Mouse (Mus musculus): Measurements from ENCODE around the gene Fxyd4. TPM values are rescaled to one million over a fixed set of nuclear protein-coding genes. Genes with fewer than 3 reads are reported as not detected.
A peak's percentile ranks its signal among the peaks of the same experiment; 100 is the strongest.

Gene Fxyd4
- total and polyA plus RNA-seq, 3 experiments, result not detected

DNA sequence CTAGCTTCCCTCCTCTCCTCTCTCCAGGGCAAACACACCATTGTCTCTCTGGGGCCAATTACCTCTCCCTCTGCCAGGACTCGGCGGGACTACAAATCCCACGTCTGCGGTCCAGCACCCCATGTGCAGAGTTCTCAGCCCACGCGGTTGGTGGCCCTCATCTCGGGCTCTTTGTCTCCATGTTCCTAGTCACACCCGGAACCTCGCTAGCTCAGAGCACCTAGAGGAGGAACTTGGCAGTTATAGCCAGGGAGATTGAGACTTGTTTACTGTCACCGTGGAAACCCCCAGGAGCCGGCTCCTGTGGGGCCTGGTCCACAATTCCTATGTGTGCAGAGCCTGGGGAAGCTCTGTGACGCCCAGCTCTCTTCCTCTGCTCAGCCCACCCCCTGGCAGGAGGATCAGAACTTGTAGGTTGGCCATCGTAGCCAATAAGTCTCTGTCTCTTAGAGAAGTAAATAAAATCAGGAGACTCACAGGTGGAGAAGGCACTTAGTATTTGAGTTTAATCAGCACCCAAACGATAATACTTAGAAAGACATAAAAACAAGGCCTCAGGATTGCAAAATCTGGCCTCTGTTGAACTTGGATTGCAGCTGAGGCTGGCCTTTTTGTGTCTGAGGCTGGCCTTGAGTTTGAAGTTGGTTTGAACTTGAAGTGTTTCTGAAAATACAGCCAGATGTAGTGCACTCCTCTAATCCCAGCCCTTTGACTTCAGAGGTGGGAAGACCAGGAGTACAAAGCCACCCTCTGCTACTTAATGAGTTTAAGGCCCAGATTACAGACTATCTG, 45.9 kb downstream of the Fxyd4 start:
- dilution Hi-C loops (cut with MboI; ENCODE audit: extremely low pct_ligation_motif_present, extremely low pct_unique_long_range_greater_than_20kb, low sequenced_read_pairs), result no loop called here
- no peak for TF ChIP-seq PAX5 (IDR thresholded peaks at IDR 0.05; ENCODE audit: low read length)
- no peak for TF ChIP-seq KAT2A (IDR thresholded peaks at IDR 0.05; ENCODE audit: insufficient replicate concordance, low read length)
- TF ChIP-seq EP300 (IDR thresholded peaks at IDR 0.05; ENCODE audit: low read length), result no peak
- no peak for TF ChIP-seq TCF12 (IDR thresholded peaks at IDR 0.05; ENCODE audit: low read depth, low read length)
- TF ChIP-seq NELFE (IDR thresholded peaks at IDR 0.05; ENCODE audit: low read depth, low read length), result no peak
- no peak for TF ChIP-seq JUND (conservative IDR thresholded peaks at IDR 0.05; ENCODE audit: low read depth, low read length)
- no peak for TF ChIP-seq ZMIZ1 (IDR thresholded peaks at IDR 0.05; ENCODE audit: low read depth, low read length)
- TF ChIP-seq CHD2 (IDR thresholded peaks at IDR 0.05; ENCODE audit: low read length), result no peak
- TF ChIP-seq MAZ (IDR thresholded peaks at IDR 0.05; ENCODE audit: low read depth, low read length), result no peak
- no peak for TF ChIP-seq ZNF384 (IDR thresholded peaks at IDR 0.05; ENCODE audit: low read depth, low read length)
- no peak for TF ChIP-seq GABPA (IDR thresholded peaks at IDR 0.05; ENCODE audit: insufficient replicate concordance, low read depth, low read length)
- TF ChIP-seq CHD1 (IDR thresholded peaks at IDR 0.05; ENCODE audit: low read depth, low read length), result no peak
- TF ChIP-seq RCOR1 (conservative IDR thresholded peaks at IDR 0.05; ENCODE audit: low read depth, low read length), result no peak
- no peak for TF ChIP-seq CTCF (conservative IDR thresholded peaks at IDR 0.05 in 1 of 2, IDR thresholded peaks at IDR 0.05 in 1 of 2; ENCODE audit: low read depth in 2 of 2, low read length in 2 of 2)
- TF ChIP-seq JUN (IDR thresholded peaks at IDR 0.05; ENCODE audit: insufficient read depth, low read depth, low read length), result no peak
- H3K4me1 ChIP-seq (ENCODE audit: control insufficient read depth in 1 of 2, insufficient read depth in 2 of 2), result peaks cover 0 to 30% of the 10 kb centered on the region in 2 experiments; a peak in 3 of 4 replicates
- no peaks in the 10 kb centered on the region for H3K79me2 ChIP-seq (replicated peaks; ENCODE audit: control insufficient read depth, extremely low read depth, insufficient read depth, poor library complexity, severe bottlenecking)
- no peak overlapping the region for H3K4me3 ChIP-seq (replicated peaks in 1 of 3; ENCODE audit: low read depth in 2 of 3, low read length in 2 of 3, poor library complexity in 1 of 3)
- no peak overlapping the region for H3K27ac ChIP-seq (ENCODE audit: insufficient read depth, low read depth)
- H3K9ac ChIP-seq (ENCODE audit: insufficient read depth, low read depth), result no peak overlapping the region
- no peaks in the 10 kb centered on the region for H3K27me3 ChIP-seq (replicated peaks)
- H3K4me2 ChIP-seq (ENCODE audit: insufficient read depth, low read depth, poor library complexity, severe bottlenecking), result no peak overlapping the region
- DNase-seq (ENCODE audit: extremely low read depth), result no peak
- H3K36me3 ChIP-seq (replicated peaks in 1 of 2; ENCODE audit: control insufficient read depth in 1 of 2, insufficient read depth in 1 of 2, low read length in 1 of 2), result no peaks in the 10 kb centered on the region
- H3K9me3 ChIP-seq (replicated peaks; ENCODE audit: low read length), result no peaks in the 10 kb centered on the region
- in situ Hi-C loops (cut with MboI; ENCODE audit: low pct_ligation_motif_present, low pct_unique_long_range_greater_than_20kb, low sequenced_read_pairs), result no loop called here

- DNase-seq (ENCODE audit: extremely low read depth), result peak; percentile 65
- TF ChIP-seq MAX (IDR thresholded peaks at IDR 0.05; ENCODE audit: low read length), result peak; percentile 55; the same call in 1 of the 2 replicates
- no peak for TF ChIP-seq USF1 (IDR thresholded peaks at IDR 0.05; ENCODE audit: low read depth, low read length)
- TF ChIP-seq MYC (IDR thresholded peaks at IDR 0.05; ENCODE audit: low read depth, low read length), result no peak
- 0 out of 2 replicates have a peak, but pooled peaks have one; percentile 0 for TF ChIP-seq EP300 (IDR thresholded peaks at IDR 0.05; ENCODE audit: low read length)
- TF ChIP-seq ZNF384 (IDR thresholded peaks at IDR 0.05; ENCODE audit: low read depth, low read length), result peak; percentile 91
- dilution Hi-C loops (cut with MboI; ENCODE audit: extremely low pct_ligation_motif_present, extremely low pct_unique_long_range_greater_than_20kb, low sequenced_read_pairs) (no loop called here), in situ Hi-C loops (cut with MboI; ENCODE audit: low pct_ligation_motif_present, low pct_unique_long_range_greater_than_20kb, low sequenced_read_pairs) (no loop called here)
- H3K36me3 ChIP-seq (replicated peaks in 1 of 2; ENCODE audit: control insufficient read depth in 1 of 2, insufficient read depth in 1 of 2, low read length in 1 of 2), result no peaks in the 10 kb centered on the region
- no peaks in the 10 kb centered on the region for H3K9me3 ChIP-seq (replicated peaks; ENCODE audit: low read length)
- peaks cover 0 to 30% of the 10 kb centered on the region in 2 experiments; a peak in 3 of 4 replicates for H3K4me1 ChIP-seq (ENCODE audit: control insufficient read depth in 1 of 2, insufficient read depth in 2 of 2)
- no peak overlapping the region for H3K4me3 ChIP-seq (replicated peaks in 1 of 3; ENCODE audit: low read depth in 2 of 3, low read length in 2 of 3, poor library complexity in 1 of 3)
- H3K27me3 ChIP-seq (replicated peaks), result no peaks in the 10 kb centered on the region
- no peak overlapping the region for H3K27ac ChIP-seq (ENCODE audit: insufficient read depth, low read depth)
- H3K9ac ChIP-seq (ENCODE audit: insufficient read depth, low read depth), result no peak overlapping the region
- H3K79me2 ChIP-seq (replicated peaks; ENCODE audit: control insufficient read depth, extremely low read depth, insufficient read depth, poor library complexity, severe bottlenecking), result no peaks in the 10 kb centered on the region
- no peak overlapping the region for H3K4me2 ChIP-seq (ENCODE audit: insufficient read depth, low read depth, poor library complexity, severe bottlenecking)
Measured at GRCm38 (mm10) chr6:117890257-117890656, 47.2 kb downstream of the Fxyd4 start.

Data from CH12.LX (cell line).